Mouse (Mus musculus) cerebellum, adult (tissue): ENCODE measurements around the gene Baz2b.

ENCODE experiments used
- ATAC-seq: cut with Nextera tagmentation; 2 replicates; pipeline ENCODE4 v1.9.2; 2017; ENCODE audit warnings: mild to moderate bottlenecking, moderate library complexity, mixed read lengths; ENCODE audit not compliant: insufficient number of reproducible peaks, low FRiP score, low TSS enrichment

Gene Baz2b

GRCm38 (mm10) chr2:59973104-59973641, 236.5 kb downstream of the Baz2b start:
- ATAC-seq, result no peak

GRCm38 (mm10) chr2:59970511-59970910, 239.1 kb downstream of the Baz2b start:
- ATAC-seq, result peak; percentile 40; the same call in 1 of the 2 replicates

GRCm38 (mm10) chr2:59969099-59969498, 240.5 kb downstream of the Baz2b start:
- ATAC-seq, result no peak

- ATAC-seq, result no peak
These were observed 241.0 kb downstream of the Baz2b start for GRCm38 (mm10) chr2:59968593-59968992.

- ATAC-seq, result no peak
These were observed 243.2 kb downstream of the Baz2b start for GRCm38 (mm10) chr2:59966454-59966853.

GRCm38 (mm10) chr2:59963011-59963410, 246.6 kb downstream of the Baz2b start:
- ATAC-seq, result no peak

DNA sequence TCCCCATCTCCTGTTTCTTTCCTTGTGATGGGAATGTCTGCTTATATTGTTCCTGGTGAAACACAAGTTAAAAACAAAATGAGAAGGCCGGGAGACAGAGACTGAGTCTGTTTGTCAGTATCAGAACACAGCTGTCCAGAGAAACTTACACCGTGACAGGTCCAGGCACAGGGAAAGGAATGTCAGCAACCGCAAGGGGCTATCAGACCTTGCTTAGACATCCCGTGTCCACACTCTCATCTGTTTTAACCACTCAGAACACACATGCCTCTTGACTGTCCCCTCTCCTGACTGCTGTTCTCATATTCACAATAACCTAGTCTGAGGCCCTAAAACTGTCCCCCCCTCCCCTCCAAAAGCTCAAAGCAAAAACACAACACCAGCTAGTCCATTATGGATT, 247.1 kb downstream of the Baz2b start:
- ATAC-seq, result no peak

GRCm38 (mm10) chr2:59960495-59960772, 249.2 kb downstream of the Baz2b start:
- no peak for ATAC-seq

DNA sequence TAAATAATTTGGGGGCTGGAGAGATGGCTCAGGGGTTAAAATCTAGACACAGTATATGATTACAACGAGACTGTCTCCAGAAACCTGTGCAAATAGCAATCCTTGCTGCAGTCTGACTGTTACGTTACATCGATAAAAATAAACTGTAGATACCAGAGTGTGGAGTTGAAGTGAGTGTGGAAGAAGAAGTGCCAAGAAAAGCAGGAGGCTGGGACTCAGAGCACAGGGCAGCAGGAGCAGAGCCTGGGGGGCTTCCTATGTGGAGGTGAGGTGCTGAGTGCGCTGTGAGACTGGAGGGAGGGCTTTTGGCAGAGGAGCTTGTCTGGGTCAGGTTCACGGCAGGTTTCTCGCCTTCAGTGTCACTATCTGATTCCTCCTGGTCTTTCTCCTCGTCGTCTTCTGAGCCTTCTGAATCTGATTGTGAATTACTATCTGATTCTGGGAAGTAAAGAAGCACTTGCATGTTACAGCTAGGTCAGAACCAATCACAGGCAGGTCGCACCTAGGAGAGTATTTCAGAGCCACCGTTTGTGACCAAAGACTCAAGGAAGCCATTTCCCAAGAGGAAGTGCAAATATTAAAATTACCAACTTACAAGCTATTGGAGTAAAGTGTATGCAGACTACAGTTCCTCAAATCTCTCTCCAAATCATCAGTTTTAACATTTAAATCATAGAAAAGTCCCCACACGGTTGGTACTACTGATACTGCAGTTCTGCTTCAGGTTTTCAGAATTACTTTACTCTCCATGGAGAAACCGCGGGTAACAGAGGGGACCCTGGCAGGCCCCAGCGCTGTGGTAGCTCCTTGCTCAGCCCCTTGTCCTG, 249.8 kb downstream of the Baz2b start:
- ATAC-seq, result no peak

- no peak for ATAC-seq
These were observed 251.1 kb downstream of the Baz2b start for GRCm38 (mm10) chr2:59958543-59958942.

DNA sequence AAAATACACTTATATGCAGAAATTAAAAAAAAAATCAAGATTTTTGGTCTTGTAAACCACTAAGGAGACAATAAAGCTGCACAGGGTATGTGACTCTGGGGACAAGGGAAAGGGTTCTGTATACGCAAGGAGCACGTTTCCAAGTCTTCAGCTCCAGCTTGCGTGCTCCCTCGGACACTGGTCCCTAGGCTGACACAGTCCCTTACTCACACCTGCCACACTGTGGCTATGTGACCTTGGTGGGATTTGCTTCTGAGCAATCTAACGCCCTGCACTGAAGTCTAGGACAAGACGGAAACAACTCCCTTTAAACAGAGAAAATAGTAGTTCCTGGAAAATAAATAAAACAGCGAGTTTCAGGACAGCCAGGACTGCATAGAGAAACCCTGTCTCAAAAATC, 253.7 kb downstream of the Baz2b start:
- ATAC-seq, result no peak

DNA sequence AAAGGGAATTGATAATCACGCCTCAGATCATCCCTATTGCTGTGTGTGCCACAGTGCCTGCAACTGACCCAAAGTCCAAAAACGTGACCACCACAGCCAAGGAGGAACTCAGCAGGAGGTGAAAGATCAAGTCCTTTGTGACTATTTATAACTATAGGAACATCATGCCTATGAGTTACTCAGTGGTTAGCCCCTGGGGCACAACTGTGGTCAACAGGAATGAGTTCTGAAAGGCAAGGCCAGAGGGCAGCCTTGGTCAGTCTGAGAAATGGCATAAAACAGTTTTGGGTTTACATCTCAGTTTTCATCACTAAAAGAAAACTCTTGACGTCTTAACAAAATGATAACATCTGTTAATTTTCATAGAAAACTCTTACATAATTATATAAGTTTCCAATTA, 254.8 kb downstream of the Baz2b start:
- no peak for ATAC-seq

DNA sequence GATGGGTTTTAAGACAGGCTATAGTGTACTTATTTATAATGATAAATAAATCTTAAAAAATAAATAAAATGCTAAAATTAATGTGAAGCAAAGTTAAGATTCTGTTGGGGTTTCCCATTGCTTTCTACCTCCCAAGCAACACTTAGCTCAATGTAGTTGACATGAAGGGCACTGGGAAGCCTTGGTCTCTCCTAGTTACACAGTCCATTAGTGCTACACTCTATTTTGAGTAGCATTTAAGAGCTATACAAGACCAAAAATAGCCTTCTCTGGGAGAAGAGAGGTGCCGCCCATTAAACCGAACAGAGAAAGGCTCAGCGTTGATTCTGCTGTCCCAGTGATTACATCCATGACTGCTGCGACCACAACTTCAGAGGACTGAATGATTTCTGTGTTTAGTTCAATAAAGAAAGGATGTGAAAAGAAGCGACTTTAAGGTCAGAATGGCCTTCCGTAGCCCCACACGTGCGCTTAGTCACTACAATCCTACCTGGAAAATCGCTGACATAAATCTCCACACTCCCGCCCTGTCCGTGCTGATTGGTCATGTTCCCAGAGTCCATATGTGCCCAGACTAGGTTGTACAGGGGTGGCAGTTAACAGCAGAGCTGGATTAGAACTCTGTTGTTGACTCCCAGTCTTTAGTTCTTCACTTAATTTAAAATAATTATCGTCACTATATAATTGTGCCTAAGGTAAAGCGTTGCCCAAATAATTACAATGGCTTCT, 257.2 kb downstream of the Baz2b start:
- ATAC-seq, result no peak

GRCm38 (mm10) chr2:59951706-59952105, 257.9 kb downstream of the Baz2b start:
- ATAC-seq, result peak; percentile 81

DNA sequence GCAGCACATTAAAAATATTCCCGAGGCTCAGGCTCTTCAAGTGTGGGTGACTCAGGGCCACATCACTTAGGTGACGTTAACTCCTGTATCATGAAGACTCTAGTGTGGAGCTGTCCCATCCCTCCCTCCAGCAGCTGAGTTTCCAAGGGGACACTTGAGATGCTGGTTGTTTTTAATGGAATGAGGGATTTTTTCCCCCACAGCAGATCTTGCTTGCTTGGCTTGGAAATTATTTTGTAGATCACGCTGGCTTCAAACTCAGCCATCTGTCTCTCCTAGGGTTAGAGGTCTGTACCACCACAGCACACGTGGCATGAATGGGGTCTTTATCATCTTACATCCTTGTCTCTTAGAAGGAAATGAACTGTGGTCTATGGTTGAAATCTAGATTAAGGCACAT, 258.5 kb downstream of the Baz2b start:
- peak; percentile 56 for ATAC-seq

DNA sequence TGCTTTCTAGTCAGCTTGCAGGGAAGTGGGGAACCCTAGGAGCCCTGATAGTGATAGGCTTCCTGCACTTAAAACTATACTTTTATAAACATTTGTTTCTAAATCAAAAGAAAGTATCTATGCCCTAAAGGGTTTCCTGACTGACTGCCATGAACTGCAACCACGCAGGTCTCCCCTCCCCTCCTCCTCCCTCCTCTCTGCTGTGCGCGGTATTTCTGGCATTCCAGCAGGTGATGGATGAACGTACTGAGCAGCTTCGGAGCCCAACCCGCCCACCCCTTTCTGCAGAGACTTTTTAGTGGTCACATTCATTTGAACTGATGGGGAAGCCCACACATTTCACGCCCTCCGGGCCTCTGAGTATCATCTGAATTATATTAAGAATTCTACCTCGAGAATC, 273.3 kb downstream of the Baz2b start:
- ATAC-seq, result no peak

- ATAC-seq, result no peak
These were observed 276.5 kb downstream of the Baz2b start for GRCm38 (mm10) chr2:59933129-59933528.

- no peak for ATAC-seq
These were observed 277.4 kb downstream of the Baz2b start for GRCm38 (mm10) chr2:59932244-59932643.

DNA sequence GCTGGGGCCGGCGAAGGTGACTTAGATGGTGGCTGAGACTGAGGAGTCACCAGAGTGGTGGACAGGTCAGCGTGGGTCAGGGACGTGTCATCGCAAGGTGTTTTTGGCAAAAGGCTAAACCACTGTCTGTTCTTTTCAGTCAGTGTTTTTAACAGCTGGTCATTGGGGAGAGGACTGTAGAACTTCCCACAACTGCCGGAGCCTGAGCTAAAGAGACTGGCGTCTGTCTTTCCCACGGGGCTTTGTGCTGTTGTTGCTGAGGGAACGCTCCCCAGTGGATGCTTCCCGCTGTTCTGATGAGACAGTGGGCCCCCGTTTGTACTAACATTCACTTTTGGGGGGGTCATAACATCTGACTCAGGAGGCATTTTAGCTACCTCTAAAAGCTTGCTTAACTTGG, 296.0 kb downstream of the Baz2b start:
- no peak for ATAC-seq

DNA sequence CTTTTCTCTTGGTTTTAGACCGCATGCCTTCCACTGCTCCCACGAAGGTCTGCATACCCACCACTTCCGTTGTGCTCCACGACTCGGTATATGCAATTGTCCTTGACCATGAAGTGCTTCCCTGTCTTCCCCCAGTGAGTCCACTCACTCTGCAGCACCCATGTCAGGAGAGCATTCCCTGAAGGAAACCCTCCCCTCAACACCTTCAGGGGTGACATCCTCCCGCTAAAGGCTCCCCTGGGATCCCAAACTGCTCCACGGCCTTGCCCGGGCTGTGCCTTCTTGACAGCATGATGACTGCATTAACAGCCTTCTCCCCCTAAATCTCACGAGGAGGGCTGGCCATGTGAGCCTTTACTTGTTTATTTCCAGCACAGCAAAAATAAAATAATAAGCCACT, 301.6 kb downstream of the Baz2b start:
- ATAC-seq, result no peak

GRCm38 (mm10) chr2:59904007-59904406, 305.6 kb downstream of the Baz2b start:
- no peak for ATAC-seq

DNA sequence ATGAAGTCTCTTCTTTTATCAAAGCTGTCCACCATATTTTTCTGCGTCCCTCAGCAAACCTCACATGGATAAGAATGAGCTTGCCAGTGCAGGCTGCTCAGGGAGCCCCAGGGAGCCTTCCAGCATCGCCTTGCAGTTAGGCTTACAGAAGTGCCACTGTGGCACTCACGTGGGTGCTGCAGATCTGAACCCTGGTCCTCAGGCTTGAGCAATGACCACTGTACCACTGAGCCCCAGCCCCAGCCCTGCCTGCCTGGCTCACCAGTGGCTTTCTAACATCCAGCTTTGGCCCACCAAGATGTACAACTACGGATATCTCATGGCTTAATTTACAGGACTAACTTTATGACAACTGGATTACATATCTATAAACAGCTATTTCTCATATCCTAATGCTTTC, 311.0 kb downstream of the Baz2b start:
- ATAC-seq, result no peak
